ENCODE assay signal across 26 mouse cellular contexts in the genomic region with DNA sequence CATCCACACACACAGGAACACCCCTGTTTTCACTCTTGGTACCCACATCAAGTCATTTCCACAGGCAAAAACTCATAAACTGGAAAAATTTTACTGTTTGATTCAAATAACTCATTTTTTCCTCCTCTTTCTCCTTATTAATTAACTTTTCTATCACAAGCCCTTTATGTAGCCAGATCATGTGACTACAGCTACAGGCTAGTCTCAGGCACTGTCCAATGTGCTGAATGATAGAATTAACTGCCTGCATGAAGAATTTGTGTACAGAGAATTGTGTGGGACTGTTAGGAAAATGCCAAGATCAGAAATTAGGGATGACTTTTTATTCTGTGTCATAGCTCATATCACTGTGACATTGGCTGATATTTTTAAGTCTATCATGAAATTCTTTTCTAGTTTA.
DNase-seq lines count a peak whose midpoint lies in the region; ATAC-seq and TF ChIP-seq lines count a peak whose summit lies in the region.
"Had no signal": no experiment of that assay in that cellular context is flagged by ENCODE, and none has a peak within 500 bp of the region (broad histone marks: within the 10 kb centered on the region; RNA-seq: fewer than 3 reads in every experiment).

No protein-coding gene starts in this region.

- DNase-seq in embryonic facial prominence, embryonic 11.5 days (ENCODE audit: low spot score), result peak; percentile 67
- no peak for DNase-seq in embryonic facial prominence, embryonic 10.5 days (ENCODE audit: low spot score)
- DNase-seq in 3T3-L1 (ENCODE audit: low read depth, low spot score) (peak; percentile 5), R1 (ENCODE audit: low read depth, low spot score) (peak; percentile 19)
- peak; percentile 17 for DNase-seq in embryo, embryonic 11.5 days (ENCODE audit: low read depth, low spot score)
- DNase-seq in urinary bladder, adult 2 months (ENCODE audit: low spot score), result no peak
- DNase-seq in forebrain, postnatal 0 days, result no peak
- DNase-seq: adrenal gland, postnatal 25 days; cerebellum, adult 18-20 months; cerebellum, postnatal 10 days; gastrocnemius, postnatal 10 days; kidney, adult 2 months; layer of hippocampus, postnatal 36 days; lung, postnatal 4 days; right cerebral cortex, postnatal 25 days; thymus, postnatal 14 days had no signal

- no peak overlapping the region for H3K4me3 ChIP-seq in embryonic facial prominence, embryonic 11.5 days (ENCODE audit: low read depth, low read length)
- no peak overlapping the region for H3K4me3 ChIP-seq in embryonic facial prominence, embryonic 10.5 days
- H3K4me3 ChIP-seq in hindbrain, embryonic 12.5 days, result no peak overlapping the region
- H3K4me3 ChIP-seq in forebrain, postnatal 0 days (ENCODE audit: low read depth, low read length), result no peak overlapping the region
- H3K4me3 ChIP-seq: forebrain, embryonic 15.5 days; heart, embryonic 13.5 days; hindbrain, embryonic 15.5 days; limb, embryonic 12.5 days; megakaryocyte, embryonic 14.5 days; midbrain, embryonic 13.5 days; neural tube, embryonic 13.5 days; stomach, embryonic 15.5 days had no signal

- no peak overlapping the region for H3K9ac ChIP-seq in embryonic facial prominence, embryonic 11.5 days (replicated peaks; ENCODE audit: low read length)
- no peak overlapping the region for H3K9ac ChIP-seq in hindbrain, embryonic 12.5 days
- no peak overlapping the region for H3K9ac ChIP-seq in forebrain, postnatal 0 days
- H3K9ac ChIP-seq: forebrain, embryonic 15.5 days; heart, embryonic 13.5 days; hindbrain, embryonic 15.5 days; limb, embryonic 12.5 days; midbrain, embryonic 13.5 days; neural tube, embryonic 13.5 days; stomach, embryonic 15.5 days had no signal

- no peaks in the 10 kb centered on the region for H3K36me3 ChIP-seq in embryonic facial prominence, embryonic 11.5 days (replicated peaks; ENCODE audit: control insufficient read depth, insufficient read depth, low read depth, low read length)
- no peaks in the 10 kb centered on the region for H3K36me3 ChIP-seq in embryonic facial prominence, embryonic 10.5 days (replicated peaks)
- no peaks in the 10 kb centered on the region for H3K36me3 ChIP-seq in hindbrain, embryonic 12.5 days
- no peaks in the 10 kb centered on the region for H3K36me3 ChIP-seq in forebrain, postnatal 0 days (ENCODE audit: insufficient read depth)
- H3K36me3 ChIP-seq: forebrain, embryonic 15.5 days; heart, embryonic 13.5 days; hindbrain, embryonic 15.5 days; limb, embryonic 12.5 days; midbrain, embryonic 13.5 days; neural tube, embryonic 13.5 days; stomach, embryonic 15.5 days had no signal

- no peak for TF ChIP-seq CTCF in forebrain, postnatal 0 days (IDR thresholded peaks at IDR 0.05; ENCODE audit: low read depth)

- no peaks in the 10 kb centered on the region for H3K9me3 ChIP-seq in embryonic facial prominence, embryonic 11.5 days (replicated peaks; ENCODE audit: control insufficient read depth, low read length)
- H3K9me3 ChIP-seq in embryonic facial prominence, embryonic 10.5 days, result no peaks in the 10 kb centered on the region
- no peaks in the 10 kb centered on the region for H3K9me3 ChIP-seq in hindbrain, embryonic 12.5 days (replicated peaks)
- H3K9me3 ChIP-seq in forebrain, postnatal 0 days (ENCODE audit: low read length), result no peaks in the 10 kb centered on the region
- H3K9me3 ChIP-seq: forebrain, embryonic 15.5 days; heart, embryonic 13.5 days; hindbrain, embryonic 15.5 days; limb, embryonic 12.5 days; midbrain, embryonic 13.5 days; neural tube, embryonic 13.5 days; stomach, embryonic 15.5 days had no signal

- H3K27me3 ChIP-seq in embryonic facial prominence, embryonic 11.5 days (ENCODE audit: control insufficient read depth, insufficient read depth, low read length), result no peaks in the 10 kb centered on the region
- no peaks in the 10 kb centered on the region for H3K27me3 ChIP-seq in embryonic facial prominence, embryonic 10.5 days (replicated peaks; ENCODE audit: low read depth, poor library complexity, severe bottlenecking)
- H3K27me3 ChIP-seq in hindbrain, embryonic 12.5 days, result no peaks in the 10 kb centered on the region
- no peaks in the 10 kb centered on the region for H3K27me3 ChIP-seq in forebrain, postnatal 0 days (ENCODE audit: insufficient read depth, low read length)
- H3K27me3 ChIP-seq: forebrain, embryonic 15.5 days; heart, embryonic 13.5 days; hindbrain, embryonic 15.5 days; limb, embryonic 12.5 days; megakaryocyte, embryonic 14.5 days; midbrain, embryonic 13.5 days; neural tube, embryonic 13.5 days; stomach, embryonic 15.5 days had no signal

- H3K4me1 ChIP-seq in embryonic facial prominence, embryonic 11.5 days (ENCODE audit: control insufficient read depth, insufficient read depth, low read length), result no peaks in the 10 kb centered on the region
- peaks cover 3% of the 10 kb centered on the region; the same call in 1 of the 2 replicates for H3K4me1 ChIP-seq in embryonic facial prominence, embryonic 10.5 days
- peaks cover 2% of the 10 kb centered on the region; the same call in 1 of the 2 replicates for H3K4me1 ChIP-seq in hindbrain, embryonic 12.5 days
- H3K4me1 ChIP-seq in forebrain, postnatal 0 days (ENCODE audit: insufficient read depth), result no peaks in the 10 kb centered on the region; the same call in 1 of the 2 replicates
- H3K4me1 ChIP-seq: forebrain, embryonic 15.5 days; heart, embryonic 13.5 days; hindbrain, embryonic 15.5 days; megakaryocyte, embryonic 14.5 days; stomach, embryonic 15.5 days had no signal

- no peak overlapping the region for H3K27ac ChIP-seq in embryonic facial prominence, embryonic 11.5 days (replicated peaks; ENCODE audit: low read depth, low read length)
- H3K27ac ChIP-seq in embryonic facial prominence, embryonic 10.5 days (replicated peaks), result no peak overlapping the region
- H3K27ac ChIP-seq in hindbrain, embryonic 12.5 days, result no peak overlapping the region
- H3K27ac ChIP-seq in forebrain, postnatal 0 days (ENCODE audit: low read depth, low read length), result no peak overlapping the region
- H3K27ac ChIP-seq: forebrain, embryonic 15.5 days; heart, embryonic 13.5 days; hindbrain, embryonic 15.5 days; limb, embryonic 12.5 days; midbrain, embryonic 13.5 days; neural tube, embryonic 13.5 days; stomach, embryonic 15.5 days had no signal

- ATAC-seq in embryonic facial prominence, embryonic 11.5 days (replicated peaks; ENCODE audit: insufficient number of reproducible peaks, low FRiP score, low TSS enrichment, low read depth), result no peak
- no peak for ATAC-seq in hindbrain, embryonic 12.5 days (ENCODE audit: low FRiP score)
- ATAC-seq in forebrain, postnatal 0 days, result no peak
- ATAC-seq: forebrain, embryonic 15.5 days; midbrain, embryonic 13.5 days had no signal

- H3K4me2 ChIP-seq in embryonic facial prominence, embryonic 11.5 days (ENCODE audit: low read depth, low read length), result no peak overlapping the region
- H3K4me2 ChIP-seq in hindbrain, embryonic 12.5 days (replicated peaks), result no peak overlapping the region
- H3K4me2 ChIP-seq in forebrain, postnatal 0 days (ENCODE audit: low read depth), result no peak overlapping the region
- H3K4me2 ChIP-seq: forebrain, embryonic 15.5 days; heart, embryonic 13.5 days; hindbrain, embryonic 15.5 days; limb, embryonic 12.5 days; liver, embryonic 11.5 days; midbrain, embryonic 13.5 days; neural tube, embryonic 13.5 days; stomach, embryonic 15.5 days had no signal

Comparison
In these comparisons a context has a peak if more than half of its experiments do, and no peak if none do; other contexts are left out.
1. DNase-seq: peak in embryonic facial prominence, embryonic 11.5 days (single experiment), 3T3-L1 (single experiment), R1 (single experiment) and embryo, embryonic 11.5 days (single experiment); none in embryonic facial prominence, embryonic 10.5 days (single experiment), urinary bladder, adult 2 months (single experiment) and forebrain, postnatal 0 days (single experiment).